Mouse (Mus musculus): ENCODE data around the gene Rbm34. TPM values are rescaled to one million over a fixed set of nuclear protein-coding genes. Genes with fewer than 3 reads are reported as not detected.

Gene Rbm34
- total RNA-seq, 1 experiment from 2014 or later, result 45.2 TPM

GRCm38 (mm10) chr8:126903224-126903895, 67.5 kb downstream of the Rbm34 start:
- no peak for ATAC-seq (replicated peaks; ENCODE audit: insufficient number of reproducible peaks, low FRiP score, low TSS enrichment, poor library complexity, severe bottlenecking)

GRCm38 (mm10) chr8:126901612-126902011, 69.3 kb downstream of the Rbm34 start:
- no peak for ATAC-seq (replicated peaks; ENCODE audit: insufficient number of reproducible peaks, low FRiP score, low TSS enrichment, poor library complexity, severe bottlenecking)

GRCm38 (mm10) chr8:126901049-126901448, 69.8 kb downstream of the Rbm34 start:
- no peak for ATAC-seq (replicated peaks; ENCODE audit: insufficient number of reproducible peaks, low FRiP score, low TSS enrichment, poor library complexity, severe bottlenecking)

Other genes with a start within 250 kb of the Rbm34 start
- 100 to 160 TPM (median 138 TPM) in 3 replicates for gene Tomm20, start 25.2 kb downstream of the Rbm34 start, total RNA-seq (2017)
- gene Pard3, start 92.8 kb upstream of the Rbm34 start, total RNA-seq (2017), result not detected in 3 replicates

Data from monocyte, adult 5-6 weeks (primary cell).